Mouse (Mus musculus) splenic B cell, adult 2 months (primary cell): ENCODE measurements around the gene Cul7.
A peak's percentile ranks its signal among the peaks of the same experiment; 100 is the strongest.

ENCODE experiments used
- DNase-seq: peaks from one replicate; pipeline ENCODE4 v3.0.0-alpha.2; 2011; ENCODE audit warnings: low read depth, low spot score
- H3K27me3 ChIP-seq: 2 replicates; pipeline ENCODE4 v1.6.1; 2012; ENCODE audit warnings: mild to moderate bottlenecking, low read length, moderate library complexity, mixed read lengths; ENCODE audit not compliant: control insufficient read depth, poor library complexity, insufficient read depth, severe bottlenecking
- H3K36me3 ChIP-seq: 2 replicates; pipeline ENCODE4 v1.6.1; 2012; ENCODE audit warnings: mild to moderate bottlenecking, low read length, moderate library complexity, mixed read lengths; ENCODE audit not compliant: control insufficient read depth, poor library complexity, insufficient read depth, severe bottlenecking

Cul7 gene

DNA sequence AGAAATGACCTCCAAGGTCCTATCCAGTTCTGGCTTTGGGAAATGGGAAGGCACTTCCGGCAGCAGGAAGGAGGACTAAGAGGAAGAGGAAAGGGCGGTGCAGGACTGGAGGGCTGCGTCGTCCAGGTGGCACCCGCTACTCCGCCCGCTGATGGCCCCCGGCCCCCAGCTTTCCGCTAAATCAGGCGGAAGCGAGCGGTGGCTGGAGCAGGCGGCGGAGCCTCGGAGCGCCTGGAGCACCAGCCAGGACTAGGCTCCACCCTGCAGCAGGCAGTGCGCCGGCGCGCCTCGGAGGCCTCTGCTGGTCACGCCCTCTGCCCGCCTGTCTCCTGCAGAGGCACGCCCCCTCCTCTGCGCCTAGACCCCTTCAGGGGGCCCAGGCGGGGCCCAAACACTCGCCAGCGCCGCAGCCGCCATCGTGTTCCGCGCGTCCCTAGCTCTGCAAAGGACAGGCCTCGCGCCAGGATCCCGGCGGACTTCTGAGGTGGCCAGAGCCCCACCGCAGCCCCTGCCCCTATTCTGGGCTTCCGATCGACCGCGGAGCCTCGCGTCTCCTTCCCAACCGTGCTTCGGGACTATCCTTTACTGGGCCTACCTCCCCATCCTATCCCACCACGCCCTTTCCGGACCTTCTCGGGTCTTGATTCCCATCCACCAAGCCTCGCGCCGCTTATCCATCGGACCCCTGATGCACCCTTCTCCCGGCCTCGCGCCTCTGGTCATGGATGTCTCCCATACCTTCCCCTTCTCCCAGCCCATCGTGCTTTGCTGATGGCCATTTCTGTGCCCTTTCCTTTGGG, at the start of gene Cul7:
Gene Cul7, plus strand, starts transcription at position 106 of the 800 bp plus-strand sequence.
- H3K27me3 ChIP-seq = no peaks in the 10 kb centered on the region
- DNase-seq = peak; percentile 74
- H3K36me3 ChIP-seq = no peaks in the 10 kb centered on the region

DNA sequence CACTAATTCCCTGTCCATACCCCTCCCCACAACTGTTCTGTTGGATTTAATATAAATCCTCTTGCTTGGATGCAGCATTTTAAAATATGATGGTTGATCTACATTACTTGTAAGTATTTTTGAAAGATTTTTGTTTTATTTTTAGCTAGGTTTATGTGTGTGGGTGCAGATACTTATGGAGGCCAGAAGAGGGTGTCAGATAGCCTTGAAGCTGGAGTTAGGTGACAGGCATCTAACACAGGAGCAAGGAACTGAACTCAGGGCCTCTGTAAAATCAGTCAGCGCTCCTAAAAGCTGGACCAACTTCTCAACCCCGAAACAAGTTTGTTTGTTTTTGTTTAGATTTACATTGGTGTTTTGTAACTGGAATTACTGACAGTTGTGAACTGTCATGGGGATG, 49.6 kb upstream of the Cul7 start:
- Histone ChIP-seq H3K27me3 (no peaks in the 10 kb centered on the region), H3K36me3 (no peaks in the 10 kb centered on the region)
- peak; percentile 7 for DNase-seq

DNA sequence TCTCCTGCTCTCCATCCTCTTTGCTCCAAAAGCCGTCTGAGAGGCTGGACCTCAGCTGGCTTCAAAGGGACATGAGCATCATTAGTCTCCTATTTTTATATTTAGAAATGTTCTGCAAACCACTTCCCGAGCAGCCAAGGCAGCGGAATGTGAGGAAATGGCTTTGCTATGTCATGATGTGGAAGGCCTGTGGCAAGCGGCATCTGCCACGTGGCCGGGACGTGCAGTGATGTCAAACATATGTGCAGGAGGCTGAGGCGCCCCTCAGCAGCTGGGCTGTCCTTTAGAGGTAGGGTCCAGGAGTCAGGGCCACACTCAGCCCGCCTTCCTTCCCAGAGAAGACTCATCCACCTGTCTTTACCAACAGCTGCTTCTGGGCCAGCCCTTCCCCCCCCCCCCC, 47.9 kb upstream of the Cul7 start:
- H3K36me3 ChIP-seq = no peaks in the 10 kb centered on the region
- H3K27me3 ChIP-seq = no peaks in the 10 kb centered on the region
- DNase-seq = no peak

DNA sequence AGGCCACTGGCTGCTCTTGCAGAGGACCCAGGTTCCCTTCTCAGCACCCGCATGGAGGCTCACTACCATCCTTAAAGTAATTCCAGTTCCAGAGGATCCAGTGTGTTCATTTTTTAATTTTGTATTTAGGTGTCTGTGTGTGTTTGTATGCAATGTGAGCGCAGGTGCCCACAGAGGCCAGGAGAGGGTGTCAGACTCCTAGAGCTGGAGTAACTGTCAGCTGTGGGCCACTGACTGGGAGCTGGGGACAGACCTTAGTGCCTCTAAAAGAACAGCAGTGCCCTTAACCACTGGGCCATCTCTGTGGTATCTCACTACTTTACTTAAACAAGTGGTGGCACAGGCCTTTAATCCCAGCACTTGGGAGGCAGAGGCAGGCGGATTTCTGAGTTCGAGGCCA, 46.9 kb upstream of the Cul7 start:
- no peaks in the 10 kb centered on the region for H3K36me3 ChIP-seq
- no peaks in the 10 kb centered on the region for H3K27me3 ChIP-seq
- DNase-seq = no peak

DNA sequence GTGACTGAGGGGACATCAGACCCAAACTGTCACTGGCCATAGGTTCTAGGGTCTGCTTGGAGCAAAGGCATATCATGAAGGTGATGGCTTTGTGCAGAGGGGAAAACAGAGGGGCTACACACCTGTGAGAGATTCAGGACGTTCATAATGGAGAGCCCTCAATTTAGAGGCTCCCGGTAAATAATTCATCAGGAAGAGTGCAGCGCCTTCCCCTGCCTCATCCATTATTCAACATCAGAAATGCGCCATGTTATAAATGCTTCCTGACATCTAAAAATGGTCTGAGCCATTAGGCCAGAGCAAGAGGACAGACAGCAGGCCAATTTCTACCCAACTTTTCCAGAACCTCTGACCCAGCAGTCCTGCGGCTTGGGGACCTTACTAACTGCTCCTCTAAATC, 45.0 kb upstream of the Cul7 start:
- DNase-seq = no peak
- Histone ChIP-seq H3K27me3 (no peaks in the 10 kb centered on the region), H3K36me3 (no peaks in the 10 kb centered on the region)

DNA sequence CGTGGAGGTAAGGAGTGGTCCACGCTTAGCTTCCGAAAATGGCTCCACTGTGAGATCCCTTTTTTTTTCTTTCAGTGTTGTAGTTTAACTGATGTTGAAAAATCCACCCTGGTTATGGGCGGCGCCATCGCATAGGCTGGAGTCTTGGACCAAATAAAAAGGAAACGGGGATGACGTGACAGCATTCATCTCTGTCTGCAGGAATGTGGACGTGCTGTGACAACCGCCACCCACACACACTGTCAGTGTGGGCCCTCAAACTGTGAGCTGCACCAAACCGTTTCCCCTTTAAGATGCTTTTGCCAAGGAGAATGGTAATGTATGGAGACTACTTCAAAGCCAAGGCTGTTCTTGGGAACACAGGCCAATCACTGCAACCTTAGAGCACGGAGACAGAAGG, 44.1 kb upstream of the Cul7 start:
- H3K36me3 ChIP-seq = no peaks in the 10 kb centered on the region
- no peak for DNase-seq

DNA sequence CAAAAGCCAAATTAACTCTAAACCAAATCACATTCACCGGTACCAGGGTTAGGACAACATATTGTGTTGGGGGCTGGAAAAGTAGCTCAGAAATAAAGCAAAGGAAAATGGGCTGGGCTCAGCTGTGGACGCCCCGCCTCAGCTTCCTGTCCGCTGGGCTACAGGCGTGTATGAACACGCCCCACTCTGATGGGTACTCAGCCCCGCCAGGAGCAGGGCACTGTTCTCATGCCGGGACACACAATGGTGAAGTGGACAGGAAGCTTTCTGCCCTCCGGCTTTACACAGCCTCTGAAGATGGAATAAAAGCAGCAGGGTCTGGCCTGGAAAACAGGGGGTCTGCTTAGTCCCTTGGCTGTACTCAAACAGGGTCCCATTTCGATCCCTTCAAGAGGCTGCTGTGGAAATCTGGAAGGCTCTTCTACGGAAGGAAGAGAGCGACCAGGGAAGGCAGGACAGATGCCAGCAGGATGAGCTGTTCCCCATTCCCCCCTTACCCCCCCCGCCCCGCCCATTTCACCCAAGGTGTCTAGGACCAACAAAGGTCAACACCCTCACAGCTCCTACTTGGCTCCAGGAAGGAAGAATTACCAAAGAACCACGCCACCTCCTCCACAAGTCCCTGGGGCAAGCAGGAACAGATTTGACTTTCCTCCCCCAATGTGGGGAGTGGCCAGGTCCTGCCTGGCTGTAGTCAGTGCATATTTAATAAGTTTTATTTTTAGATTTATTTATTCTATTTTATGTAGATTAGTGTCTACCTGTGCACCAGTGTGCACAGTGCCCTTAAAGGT, 40.2 kb upstream of the Cul7 start:
- Histone ChIP-seq H3K36me3 (no peaks in the 10 kb centered on the region), H3K27me3 (no peaks in the 10 kb centered on the region)
- DNase-seq = no peak

More for the DNA sequence above, 44.1 kb upstream of the Cul7 start:
- H3K27me3 ChIP-seq = no peaks in the 10 kb centered on the region

DNA sequence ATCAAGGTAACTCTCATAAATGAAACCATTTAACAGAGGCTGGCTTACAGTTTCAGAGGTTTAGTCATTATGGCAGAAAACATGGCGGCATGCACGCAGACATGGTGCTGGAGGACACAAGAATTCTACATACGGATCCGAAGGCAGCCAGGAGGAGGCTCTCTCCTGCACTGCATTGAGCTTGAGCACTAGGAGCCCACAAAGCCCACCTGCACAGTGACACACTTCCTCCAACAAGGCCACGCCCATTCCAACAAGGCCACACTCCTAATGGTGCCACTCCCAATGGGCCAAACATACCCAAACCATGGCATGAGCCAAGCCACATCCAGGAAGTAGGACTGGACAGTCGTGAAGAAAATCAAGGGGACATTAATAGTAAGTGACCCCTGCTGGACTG, 38.8 kb upstream of the Cul7 start:
- no peak for DNase-seq
- Histone ChIP-seq H3K36me3 (no peaks in the 10 kb centered on the region), H3K27me3 (no peaks in the 10 kb centered on the region)

DNA sequence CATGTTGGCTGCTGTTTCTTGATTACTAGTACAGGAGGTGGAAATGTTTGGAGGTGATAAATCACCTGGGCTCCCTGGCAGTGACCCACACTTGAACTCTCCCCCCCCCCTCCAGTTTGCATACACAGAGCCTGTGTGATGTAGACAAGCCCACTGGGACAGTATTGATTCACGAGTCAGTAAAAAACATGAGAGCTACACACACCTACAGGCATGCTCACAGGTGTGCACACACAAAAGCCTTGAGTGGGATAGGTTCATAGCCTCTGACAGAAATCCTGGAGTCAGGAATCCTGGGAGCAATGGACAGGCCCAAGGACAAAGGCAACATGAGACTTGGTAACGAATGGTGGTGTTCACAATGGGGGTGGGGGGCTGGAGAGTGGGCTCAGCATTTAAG, 37.9 kb upstream of the Cul7 start:
- DNase-seq = no peak
- H3K36me3 ChIP-seq = no peaks in the 10 kb centered on the region
- no peaks in the 10 kb centered on the region for H3K27me3 ChIP-seq

DNA sequence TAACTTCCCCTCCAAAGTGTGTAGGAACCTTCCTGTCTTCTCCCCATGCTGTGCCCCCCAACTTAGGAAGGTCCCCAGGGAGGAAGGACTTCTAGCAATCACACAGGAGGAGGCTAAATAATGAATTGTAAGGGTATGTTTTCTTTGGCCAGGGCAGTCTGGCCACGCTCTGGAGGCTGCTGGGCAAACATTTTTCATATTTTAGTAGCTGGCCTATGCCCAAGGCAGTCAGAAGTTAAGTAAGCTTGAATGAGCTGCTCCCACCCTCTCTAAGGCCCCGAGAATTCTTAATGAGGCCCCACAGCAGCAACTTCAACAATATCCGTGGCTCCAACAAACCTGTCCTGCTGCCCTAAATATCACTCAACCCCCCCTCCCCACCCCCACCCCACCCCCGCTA, 37.3 kb upstream of the Cul7 start:
- no peak for DNase-seq
- no peaks in the 10 kb centered on the region for H3K36me3 ChIP-seq
- H3K27me3 ChIP-seq = no peaks in the 10 kb centered on the region

DNA sequence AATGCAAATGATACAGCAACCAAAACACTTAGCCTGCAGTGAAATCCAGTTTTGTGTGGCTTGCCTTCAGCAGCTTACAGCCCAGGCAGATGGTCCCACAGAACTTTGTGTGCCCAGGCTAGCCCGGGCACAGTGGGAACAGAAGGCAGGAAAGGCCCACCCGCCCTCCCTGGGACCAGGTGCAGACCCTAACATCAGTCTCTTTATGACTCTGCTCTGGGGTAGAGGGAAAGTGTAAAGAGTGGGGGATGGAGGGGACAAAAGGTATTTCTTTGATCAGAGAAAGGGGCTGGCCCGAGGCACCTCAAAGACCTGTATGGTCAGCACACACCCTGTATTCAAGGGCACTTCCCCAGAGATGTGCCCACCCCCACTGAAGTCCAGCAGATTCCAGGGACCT, 36.9 kb upstream of the Cul7 start:
- Histone ChIP-seq H3K36me3 (no peaks in the 10 kb centered on the region), H3K27me3 (no peaks in the 10 kb centered on the region)
- DNase-seq = no peak

DNA sequence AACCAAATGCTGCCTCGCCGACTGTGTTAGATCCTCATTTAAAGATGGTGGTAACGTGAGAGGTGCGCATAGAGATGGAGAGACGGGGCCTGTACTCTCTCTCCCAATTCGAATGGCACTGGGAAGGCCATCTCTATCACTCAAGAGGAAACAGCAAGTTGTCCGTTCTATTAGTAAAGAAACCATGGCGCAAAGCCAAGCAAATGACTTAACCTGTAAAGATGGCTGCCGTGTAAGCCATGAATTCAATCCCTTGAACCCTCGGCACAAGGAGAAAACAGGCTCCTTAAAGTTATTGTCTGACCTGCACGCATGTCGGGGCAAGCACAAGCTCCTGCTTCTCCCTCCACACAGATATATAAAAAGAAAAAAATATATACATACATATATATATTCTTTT, 32.3 kb upstream of the Cul7 start:
- no peak for DNase-seq
- Histone ChIP-seq H3K36me3 (no peaks in the 10 kb centered on the region), H3K27me3 (no peaks in the 10 kb centered on the region)

DNA sequence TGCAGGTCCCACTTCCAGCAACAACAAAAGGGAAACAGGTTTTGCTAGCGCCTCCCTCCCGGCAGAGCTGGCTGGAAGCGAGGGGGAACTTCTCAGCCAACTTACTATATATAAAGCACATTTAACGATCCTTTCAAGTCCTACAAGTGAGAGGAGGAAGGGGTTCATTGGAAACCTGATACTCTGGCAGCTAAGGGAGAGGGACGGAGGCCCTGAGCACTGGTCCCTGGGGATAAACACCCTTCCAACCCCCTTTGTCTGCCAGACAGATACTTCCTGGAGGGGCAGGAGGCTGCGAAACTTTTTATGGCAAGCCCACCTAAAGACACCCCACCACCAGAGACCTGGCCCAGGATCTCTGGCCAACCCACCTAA, 31.8 kb upstream of the Cul7 start:
- DNase-seq = no peak
- no peaks in the 10 kb centered on the region for H3K36me3 ChIP-seq
- no peaks in the 10 kb centered on the region for H3K27me3 ChIP-seq

DNA sequence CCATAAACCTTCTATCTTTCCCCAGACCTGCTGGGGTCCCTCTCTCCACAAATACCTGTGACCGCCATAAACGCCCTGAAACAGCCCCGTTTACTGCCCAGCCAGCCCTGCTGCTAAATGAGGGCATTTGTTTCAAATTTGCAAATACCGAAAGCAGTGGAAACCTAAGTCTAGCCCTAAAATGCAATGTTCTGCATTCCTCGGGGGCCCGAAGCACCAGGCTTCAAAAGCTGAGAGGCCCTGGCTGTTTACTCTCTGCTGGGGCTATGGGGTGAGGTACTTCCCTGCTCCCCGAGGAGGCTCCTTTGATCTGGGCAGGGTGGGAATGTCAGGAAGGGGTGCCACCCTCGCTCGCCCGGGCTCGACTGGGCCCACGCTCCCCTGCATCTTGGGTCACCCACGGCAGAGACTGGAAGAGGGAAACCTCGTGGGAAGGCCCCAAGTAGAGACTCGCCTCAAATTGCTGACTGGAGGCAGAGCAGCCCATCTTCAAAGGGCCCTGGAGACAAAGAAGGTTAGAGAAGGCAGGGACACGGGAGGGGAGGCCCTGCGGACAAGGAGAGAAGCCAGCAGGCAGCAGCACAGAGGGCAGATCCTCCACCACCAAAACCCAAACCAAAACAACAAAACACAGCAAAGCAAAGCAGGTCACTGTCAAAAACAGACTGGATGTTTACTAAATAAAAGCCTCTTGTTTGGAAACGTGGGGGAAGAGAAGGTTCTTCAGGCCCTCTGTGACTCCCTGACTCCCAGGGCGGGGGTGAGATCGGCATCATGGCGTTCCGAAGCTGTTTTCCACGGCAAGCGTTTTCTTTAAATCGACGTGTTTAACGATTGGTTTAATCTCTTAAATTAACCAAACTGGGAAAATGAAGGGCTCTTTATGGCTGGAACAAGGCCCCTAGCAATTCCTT, 31.1 kb upstream of the Cul7 start:
- Histone ChIP-seq H3K27me3 (no peaks in the 10 kb centered on the region), H3K36me3 (no peaks in the 10 kb centered on the region)
- DNase-seq = no peak
